Mouse (Mus musculus) intestine, embryonic 16.5 days (tissue): ENCODE measurements at regions not wholly inside any gene's neighbourhood (a gene's known extent, or its start where the extent isn't known, plus 50 kb on each side); places are given as distances from the start of the nearest gene placed in this dataset.
A peak's percentile ranks its signal among the peaks of the same experiment; 100 is the strongest.

Source experiments
- ATAC-seq: fragments of 200-750 bp; cut with Nextera tagmentation; 2 replicates; pipeline ENCODE4 v1.8.0; 2017; ENCODE audit warnings: moderate TSS enrichment, moderate library complexity
- H3K27ac ChIP-seq: fragments of 300-500 bp; sonication (generic); 2 replicates; pipeline ENCODE4 v1.5.1; 2014; ENCODE audit warnings: mild to moderate bottlenecking, low read length
- H3K27me3 ChIP-seq: fragments of 300-500 bp; sonication (generic); replicated peaks from 2 replicates; pipeline ENCODE4 v1.6.1; 2014; ENCODE audit warnings: low read length, control low read depth, mixed read lengths; ENCODE audit not compliant: control insufficient read depth, insufficient read depth
- H3K36me3 ChIP-seq: fragments of 300-500 bp; sonication (generic); 2 replicates; pipeline ENCODE4 v1.6.1; 2014; ENCODE audit warnings: low read length, control low read depth; ENCODE audit not compliant: control insufficient read depth, insufficient read depth
- H3K4me1 ChIP-seq: fragments of 300-500 bp; sonication (generic); 2 replicates; pipeline ENCODE4 v1.6.1; 2014; ENCODE audit warnings: low read length, control low read depth, mixed read lengths; ENCODE audit not compliant: control insufficient read depth, insufficient read depth
- H3K4me2 ChIP-seq: fragments of 300-500 bp; sonication (generic); 2 replicates; pipeline ENCODE4 v1.6.1; 2014; ENCODE audit warnings: low read depth, low read length, control low read depth
- H3K4me3 ChIP-seq: fragments of 300-500 bp; sonication (generic); 2 replicates; pipeline ENCODE4 v1.5.1; 2014; ENCODE audit warnings: mild to moderate bottlenecking, low read length
- H3K9ac ChIP-seq: fragments of 300-500 bp; sonication (generic); 2 replicates; pipeline ENCODE4 v1.6.1; 2014; ENCODE audit warnings: low read depth, low read length
- H3K9me3 ChIP-seq: fragments of 300-500 bp; sonication (generic); 2 replicates; pipeline ENCODE4 v1.6.1; 2016; ENCODE audit warnings: low read length, control low read depth; ENCODE audit not compliant: control insufficient read depth
- WGBS: fragments of 180-500 bp; shearing (Covaris S2); extraction: QIAGEN DNeasy Blood & Tissue Kit; methylation state at CpG from one replicate; pipeline ENCODE4 v1.1.7; 2014; 5-methylcytosine and 5-hydroxymethylcytosine counted together

DNA sequence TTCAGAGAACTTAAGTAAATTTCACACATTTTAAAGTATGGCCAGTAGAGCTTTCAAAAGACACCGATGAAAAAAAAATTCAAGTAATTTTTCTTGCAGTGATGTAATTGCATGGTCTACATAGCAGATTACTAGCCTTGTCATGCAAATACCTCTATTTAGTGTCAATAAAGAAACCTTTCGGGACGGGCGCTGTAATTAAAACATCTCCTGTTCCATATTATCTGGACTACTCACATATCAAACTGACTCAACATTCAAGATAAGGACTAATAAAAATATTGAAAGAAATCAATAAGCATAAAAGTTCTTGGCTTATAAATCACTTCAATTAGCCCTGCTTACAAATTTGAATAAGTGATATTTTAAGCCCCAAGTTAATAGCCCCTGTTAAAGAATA is 113.5 kb upstream of the B430218F22Rik start:
- no peaks in the 10 kb centered on the region for H3K36me3 ChIP-seq
- H3K27me3 ChIP-seq = no peaks in the 10 kb centered on the region
- no peaks in the 10 kb centered on the region for H3K4me1 ChIP-seq
- no peak overlapping the region for H3K9ac ChIP-seq
- H3K4me2 ChIP-seq = no peak overlapping the region
- H3K4me3 ChIP-seq = no peak overlapping the region
- no peaks in the 10 kb centered on the region for H3K9me3 ChIP-seq
- peak; percentile 70 for ATAC-seq
- WGBS = 58% methylated on average over 4 of the region's 4 CpGs
- no peak overlapping the region for H3K27ac ChIP-seq

DNA sequence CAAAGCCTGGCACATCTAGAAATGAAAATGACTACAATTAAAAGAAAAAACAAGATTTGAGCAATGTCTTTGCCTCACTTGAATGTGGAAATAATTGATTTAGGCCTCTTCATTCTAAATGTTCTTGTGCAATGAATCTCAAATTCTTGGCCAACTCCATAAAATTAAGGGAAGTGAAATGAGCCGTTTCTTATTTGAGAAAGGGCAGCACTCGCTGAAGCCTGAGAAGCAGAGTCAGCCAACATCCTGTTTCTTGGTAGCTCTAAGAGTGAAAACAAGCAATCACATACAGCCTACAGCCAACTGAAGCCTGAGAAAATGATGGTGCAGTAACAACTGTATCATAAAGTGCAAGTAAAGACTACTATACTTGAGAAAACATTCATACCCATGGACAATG is 105.5 kb upstream of the B430218F22Rik start:
- Histone ChIP-seq H3K4me2 (no peak overlapping the region), H3K9ac (no peak overlapping the region), H3K27me3 (no peaks in the 10 kb centered on the region), H3K36me3 (no peaks in the 10 kb centered on the region), H3K4me1 (no peaks in the 10 kb centered on the region), H3K4me3 (no peak overlapping the region), H3K27ac (no peak overlapping the region), H3K9me3 (no peaks in the 10 kb centered on the region)
- 75% methylated on average over 2 of the region's 2 CpGs for WGBS
- ATAC-seq = no peak

GRCm38 (mm10) chr13:118293728-118294127 is 92.7 kb upstream of the B430218F22Rik start:
- Histone ChIP-seq H3K4me2 (no peak overlapping the region), H3K4me1 (no peaks in the 10 kb centered on the region), H3K9ac (no peak overlapping the region), H3K27me3 (no peaks in the 10 kb centered on the region), H3K9me3 (no peaks in the 10 kb centered on the region), H3K4me3 (no peak overlapping the region), H3K27ac (no peak overlapping the region), H3K36me3 (no peaks in the 10 kb centered on the region)
- WGBS = 86% methylated on average over 1 of the region's 1 CpGs
- ATAC-seq = no peak

- H3K27me3 ChIP-seq = no peaks in the 10 kb centered on the region
- no peak overlapping the region for H3K4me2 ChIP-seq
- H3K9ac ChIP-seq = no peak overlapping the region
- no peaks in the 10 kb centered on the region for H3K4me1 ChIP-seq
- H3K9me3 ChIP-seq = no peaks in the 10 kb centered on the region
- ATAC-seq = no peak
- H3K27ac ChIP-seq = no peak overlapping the region
- 88% methylated on average over 1 of the region's 1 CpGs for WGBS
- no peaks in the 10 kb centered on the region for H3K36me3 ChIP-seq
- no peak overlapping the region for H3K4me3 ChIP-seq
Measured at GRCm38 (mm10) chr13:118310080-118310479, 76.3 kb upstream of the B430218F22Rik start.

- no peak overlapping the region for H3K27ac ChIP-seq
- WGBS = 81% methylated on average over 4 of the region's 4 CpGs
- H3K36me3 ChIP-seq = no peaks in the 10 kb centered on the region
- no peaks in the 10 kb centered on the region for H3K27me3 ChIP-seq
- no peaks in the 10 kb centered on the region for H3K4me1 ChIP-seq
- no peak overlapping the region for H3K9ac ChIP-seq
- no peak overlapping the region for H3K4me3 ChIP-seq
- H3K9me3 ChIP-seq = no peaks in the 10 kb centered on the region
- no peak for ATAC-seq
- no peak overlapping the region for H3K4me2 ChIP-seq
Measured at GRCm38 (mm10) chr13:118313676-118314075, 72.8 kb upstream of the B430218F22Rik start.
